Mouse (Mus musculus) right cerebral cortex, adult 2 months (tissue): ENCODE measurements at regions not wholly inside any gene's neighbourhood (a gene's known extent, or its start where the extent isn't known, plus 50 kb on each side); places are given as distances from the start of the nearest gene placed in this dataset.
A peak's percentile ranks its signal among the peaks of the same experiment; 100 is the strongest.
"Not testable (repeated sequence)": the region's sequence is repeated elsewhere in the genome, so short reads cannot be mapped to it uniquely, and the experiment has no call there.

ENCODE experiments used
- DNase-seq, 2 experiments: peaks; one replicate each; pipeline ENCODE4 v3.0.0; 2021 to 2022; ENCODE audit warnings: low spot score in 2 of 2

DNA sequence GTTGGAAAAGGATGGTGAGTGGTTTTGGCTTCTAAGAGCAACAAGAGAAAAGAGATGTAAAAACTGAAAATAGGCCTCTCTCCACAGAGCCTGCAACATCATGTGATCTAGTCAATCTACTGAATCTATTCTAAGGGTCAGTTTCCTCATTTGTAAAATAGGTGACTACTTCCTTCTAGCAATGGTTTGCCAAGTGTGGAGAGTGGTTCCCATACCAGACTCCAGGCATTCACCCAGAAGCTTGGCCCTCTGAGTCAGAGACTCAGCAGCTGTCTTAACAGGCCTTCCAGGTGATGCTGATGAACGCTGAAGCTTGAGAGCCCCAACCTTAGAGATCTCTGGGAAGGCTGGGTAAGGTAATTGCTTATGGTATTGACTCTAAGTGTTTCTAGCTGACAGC, 98.9 kb upstream of the Klf4 start:
- no peak for DNase-seq

- not testable (repeated sequence) for DNase-seq
Measured at GRCm38 (mm10) chr4:55630215-55630614, 97.9 kb upstream of the Klf4 start.

DNA sequence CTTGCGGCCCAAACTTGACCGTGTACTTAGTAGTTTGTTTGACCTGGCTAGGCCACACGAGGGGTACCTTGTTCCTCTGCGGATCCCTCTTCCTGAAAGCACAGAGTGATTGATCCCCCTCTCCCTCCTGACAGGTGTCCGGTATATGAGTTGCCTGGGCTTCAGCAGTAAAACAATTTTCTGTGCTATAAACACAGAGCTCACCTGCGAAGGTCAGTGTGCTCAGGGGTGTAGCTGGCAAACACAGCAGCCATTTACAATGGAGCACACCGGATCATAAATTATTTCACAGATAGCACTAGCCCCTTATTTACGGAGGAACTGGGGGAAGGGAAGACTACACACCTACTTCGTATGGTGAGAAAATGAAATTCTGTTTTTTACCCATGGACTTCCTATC, 92.5 kb upstream of the Klf4 start:
- no peak for DNase-seq

- no peak for DNase-seq
Measured at GRCm38 (mm10) chr4:55623151-55623760, 91.0 kb upstream of the Klf4 start.

- DNase-seq: no peak
Measured at GRCm38 (mm10) chr4:55622651-55623050, 90.4 kb upstream of the Klf4 start.

GRCm38 (mm10) chr4:55619891-55620290, 87.6 kb upstream of the Klf4 start:
- no peak for DNase-seq

DNA sequence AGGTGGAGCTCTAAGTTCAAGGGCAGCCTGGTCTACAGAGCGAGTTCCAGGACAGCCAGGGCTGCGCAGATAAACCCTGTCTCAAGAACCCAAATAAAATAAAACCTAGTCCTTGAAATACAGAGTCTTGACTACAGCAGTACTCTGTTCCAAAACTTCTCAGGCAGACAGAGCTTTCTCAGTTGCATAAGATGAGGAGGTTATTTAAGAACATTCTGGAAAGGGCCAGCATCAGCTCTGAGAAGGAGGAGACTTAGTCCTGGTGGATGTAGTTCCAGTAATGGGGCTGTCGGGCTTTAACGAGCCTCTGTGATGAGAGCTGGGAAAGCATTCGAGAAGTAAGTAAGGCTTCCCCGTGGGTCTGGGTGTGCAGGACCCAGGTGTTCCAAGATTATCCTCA, 83.5 kb upstream of the Klf4 start:
- no peak for DNase-seq

GRCm38 (mm10) chr4:55613523-55613922, 81.3 kb upstream of the Klf4 start:
- no peak for DNase-seq

GRCm38 (mm10) chr4:55610998-55611397, 78.7 kb upstream of the Klf4 start:
- DNase-seq: no peak

DNA sequence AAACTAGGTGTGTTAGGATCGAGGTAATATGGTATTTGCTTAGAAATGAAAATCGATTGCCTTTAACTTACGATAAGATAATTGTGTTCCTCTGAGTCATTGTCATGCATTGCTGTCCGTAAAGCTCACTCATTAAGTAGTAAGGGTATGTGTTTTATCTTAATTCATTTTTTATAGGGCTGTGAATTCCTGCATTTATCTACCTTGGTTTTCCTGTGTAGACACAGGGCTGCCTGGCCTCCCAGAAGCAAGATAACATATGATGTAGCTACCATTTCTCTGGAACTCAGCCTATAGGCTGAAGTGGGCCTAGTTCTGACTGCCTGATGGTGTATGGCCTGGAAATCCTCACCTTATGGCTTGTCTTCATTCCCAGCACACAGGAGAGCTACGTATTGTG, 76.9 kb upstream of the Klf4 start:
- DNase-seq: no peak

DNA sequence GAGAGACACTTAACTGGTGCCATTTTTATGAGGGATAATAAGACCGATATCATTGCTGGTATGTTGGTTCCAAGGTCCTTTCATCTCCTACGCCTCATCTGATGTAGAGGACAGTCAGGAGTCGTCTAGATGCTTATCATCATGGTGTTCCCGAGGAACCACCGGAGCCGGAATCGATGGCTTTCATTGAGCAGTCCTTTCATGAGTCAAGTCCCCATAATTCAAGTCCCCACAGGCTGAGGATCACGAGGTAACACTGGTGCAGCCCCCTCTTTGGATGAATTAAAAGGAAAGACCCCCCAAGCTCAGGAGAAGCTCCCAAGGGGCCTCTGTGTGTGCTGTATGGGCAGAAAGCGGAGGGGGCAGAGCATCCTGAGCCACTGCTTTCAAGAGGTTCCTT, 73.3 kb upstream of the Klf4 start:
- no peak for DNase-seq

- DNase-seq: no peak
Measured at GRCm38 (mm10) chr4:55604915-55605314, 72.6 kb upstream of the Klf4 start.

- DNase-seq: no peak
Measured at GRCm38 (mm10) chr4:55603821-55604435, 71.7 kb upstream of the Klf4 start.

- peak; percentile 43 to 53 for DNase-seq
Measured at GRCm38 (mm10) chr4:55595203-55595602, 62.9 kb upstream of the Klf4 start.

- DNase-seq: no peak
Measured at GRCm38 (mm10) chr4:55594699-55595098, 62.4 kb upstream of the Klf4 start.

DNA sequence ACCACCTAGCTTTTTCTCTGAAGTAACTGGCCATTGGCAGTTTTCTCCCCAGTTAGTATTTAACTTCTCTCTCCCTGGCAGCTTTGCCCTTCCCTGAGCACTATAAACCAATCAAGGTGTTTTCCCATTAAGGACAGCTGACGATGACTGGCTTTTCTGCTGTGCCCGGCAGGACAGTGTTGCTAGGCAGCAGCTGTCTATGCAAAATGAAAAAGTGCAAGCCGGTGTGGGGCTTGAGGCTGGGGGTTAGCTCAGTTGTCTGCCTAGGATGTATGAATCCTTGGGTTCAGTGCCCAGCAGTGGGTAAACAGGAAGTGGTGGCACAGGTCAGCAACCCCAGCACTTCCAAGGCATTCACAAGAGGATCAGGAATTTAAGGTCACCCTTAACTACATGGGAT, 60.9 kb upstream of the Klf4 start:
- no peak for DNase-seq

GRCm38 (mm10) chr4:55586212-55586611, 53.9 kb upstream of the Klf4 start:
- no peak for DNase-seq

DNA sequence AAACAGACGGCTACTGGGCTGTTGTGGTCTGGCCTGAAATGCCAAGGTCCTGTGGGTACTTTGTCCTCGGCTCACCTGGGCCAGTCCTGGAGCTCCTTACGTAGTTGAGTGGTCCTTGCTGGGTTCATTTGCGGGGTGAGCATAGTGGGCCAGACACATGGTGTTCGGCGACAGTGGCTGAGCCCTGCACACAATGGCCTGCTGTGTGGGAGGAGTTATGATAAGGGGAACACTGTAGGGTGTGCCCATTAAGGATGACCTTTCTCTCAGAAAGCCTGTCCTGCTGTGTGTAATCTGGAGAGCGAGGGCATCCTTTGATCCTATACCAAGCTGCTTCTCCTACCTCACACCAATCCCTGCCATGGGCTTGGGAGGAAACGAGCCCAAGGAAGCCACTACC, 51.3 kb upstream of the Klf4 start:
- DNase-seq: no peak
